Mouse (Mus musculus) lung, postnatal 25 days (tissue): ENCODE data around the gene Olfr403.
"Not testable (repeated sequence)": the region's sequence is repeated elsewhere in the genome, so short reads cannot be mapped to it uniquely, and the experiment has no call there.

ENCODE experiments used
- DNase-seq: peaks from one replicate; pipeline ENCODE4 v3.0.0; 2022; ENCODE audit warnings: low spot score

Gene Olfr403

DNA sequence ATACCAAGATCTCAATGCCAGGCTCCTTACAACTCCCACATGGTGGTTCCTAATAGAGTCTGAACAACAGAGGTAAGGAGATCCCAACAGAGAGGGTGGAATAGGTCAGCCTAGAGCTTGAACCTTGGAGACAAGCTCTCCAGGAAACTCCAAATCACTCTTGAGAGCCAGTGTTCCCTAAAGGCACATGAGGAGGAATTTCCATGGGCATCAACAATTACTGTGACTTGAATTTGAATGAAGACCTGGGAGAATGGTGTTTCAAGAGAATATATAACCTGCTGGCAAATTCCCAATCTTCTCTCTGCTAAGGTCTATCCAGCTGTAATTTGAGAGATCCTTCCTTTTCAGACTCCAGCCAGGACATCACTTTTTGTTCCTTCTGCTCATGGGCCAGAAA is at the start of gene Olfr403:
TSS of gene Olfr403 (plus strand) at position 301 of the 400 bp plus-strand sequence.
- DNase-seq: no peak

DNA sequence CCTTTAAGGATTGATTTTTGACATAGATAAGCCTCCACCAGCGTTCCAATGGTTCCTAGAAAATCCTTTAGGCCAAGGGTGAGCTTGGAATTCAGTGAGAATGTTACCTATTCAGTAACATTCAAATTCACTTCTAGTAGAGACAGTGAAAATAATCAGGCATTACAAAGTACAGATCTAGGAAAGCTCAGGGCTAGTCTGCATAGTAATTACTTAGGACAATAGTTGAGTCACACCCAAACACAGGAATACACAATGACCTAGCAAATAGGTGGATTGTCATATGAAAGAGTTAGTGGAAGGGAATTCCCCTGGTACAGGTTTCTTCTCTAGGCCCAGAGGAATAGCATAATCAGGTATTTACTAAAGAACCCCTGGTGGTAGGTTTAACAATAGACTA is 46.0 kb upstream of the Olfr403 start:
- not testable (repeated sequence) for DNase-seq

DNA sequence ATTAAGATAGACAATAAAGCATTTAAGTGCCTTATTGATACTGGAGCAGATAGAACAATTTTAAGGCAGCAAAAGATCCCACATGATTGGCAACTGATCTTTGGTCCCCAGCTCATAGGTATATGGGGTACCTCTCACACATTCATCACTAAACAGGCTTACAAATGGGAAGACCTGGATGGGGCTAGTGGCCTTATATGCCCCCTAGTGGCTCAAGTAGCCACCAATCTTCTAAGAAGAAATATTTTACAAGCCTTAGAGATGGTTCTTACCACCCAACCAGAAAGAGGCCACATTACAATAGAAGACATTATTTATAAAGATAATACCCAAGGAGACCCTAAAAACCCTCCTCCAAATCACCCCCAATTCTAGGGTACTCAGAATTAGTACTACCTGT is 40.2 kb upstream of the Olfr403 start:
- DNase-seq: no peak

DNA sequence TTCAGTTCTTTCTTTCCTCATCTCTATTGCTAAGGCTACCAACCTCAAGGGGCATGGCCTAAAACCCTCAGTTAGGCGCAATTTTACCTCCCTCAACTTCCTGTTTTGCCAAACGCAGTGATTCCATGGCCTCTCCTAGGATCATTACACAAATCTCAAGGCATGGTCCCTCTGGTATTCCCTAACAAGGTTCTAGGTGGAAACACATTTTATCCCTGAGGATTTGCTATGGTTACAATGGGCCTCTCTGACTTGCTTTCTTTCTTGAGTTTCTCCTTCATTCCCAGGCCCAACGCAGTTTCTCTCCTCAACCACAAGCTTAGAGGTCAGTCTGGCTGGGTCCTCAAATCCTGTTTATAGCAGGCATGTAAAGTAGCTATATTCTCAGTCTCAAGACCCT is 32.8 kb upstream of the Olfr403 start, which contains the start of gene Olfr402:
TSS of gene Olfr402 (plus strand) at position 301 of the 400 bp plus-strand sequence.
- no peak for DNase-seq

DNA sequence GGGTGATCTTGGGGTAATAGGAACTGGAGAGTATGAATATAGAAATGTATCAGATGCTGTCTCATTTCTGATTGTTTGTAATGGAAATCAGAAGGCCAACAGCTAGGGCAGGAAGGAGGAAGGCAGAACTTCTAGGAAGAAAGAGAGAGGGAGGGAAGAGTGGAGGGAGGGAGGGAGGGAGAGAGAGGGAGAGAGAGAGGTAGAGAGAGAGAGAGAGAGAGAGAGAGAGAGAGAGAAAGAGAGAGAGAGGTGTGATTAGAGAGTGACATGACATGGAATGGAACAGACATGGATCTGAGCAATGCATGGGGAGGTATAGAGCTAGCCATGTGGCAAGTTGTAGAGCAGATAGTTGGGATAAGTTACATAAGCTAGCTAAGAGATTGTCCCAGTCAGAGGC is 17.3 kb upstream of the Olfr403 start:
- DNase-seq: no peak

DNA sequence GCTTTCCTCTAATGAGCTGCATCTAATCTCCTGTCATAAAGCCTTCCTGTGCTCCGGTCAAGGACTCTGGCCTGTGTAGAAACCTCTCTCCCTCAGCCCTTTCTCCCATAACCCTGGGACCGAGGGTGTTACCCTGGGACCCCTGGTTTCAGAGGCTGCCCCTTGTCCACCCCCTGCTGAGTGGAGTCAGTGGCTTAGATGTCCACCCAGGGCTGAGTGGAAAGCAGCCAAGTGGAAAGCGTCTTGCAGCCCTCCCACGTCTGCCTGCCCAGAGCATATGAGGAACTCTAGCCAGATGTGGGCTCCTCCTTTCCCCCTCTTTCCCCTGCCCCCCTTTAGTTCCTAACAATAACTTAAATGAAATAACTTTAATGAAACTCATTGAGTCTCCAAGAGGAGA is 2.9 kb upstream of the Olfr403 start:
- no peak for DNase-seq

DNA sequence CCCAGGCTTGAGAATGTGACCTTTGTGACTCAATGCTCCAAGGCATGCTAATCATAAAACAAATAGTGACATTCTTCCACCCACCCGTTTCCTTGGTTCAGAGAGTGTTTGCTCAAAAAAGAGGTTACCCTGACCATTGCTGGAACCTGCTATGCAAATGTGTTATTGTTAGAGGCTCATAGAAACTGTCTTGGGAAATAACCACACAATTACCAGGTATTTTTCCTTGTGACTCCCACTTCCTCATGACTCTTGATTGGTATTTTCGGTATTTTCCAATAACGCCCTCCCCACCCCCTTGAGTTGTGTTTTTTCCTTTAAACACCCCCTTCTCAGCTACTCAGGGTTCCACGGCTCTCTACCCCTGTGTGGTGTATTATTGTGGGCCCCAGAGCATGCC is 2.3 kb upstream of the Olfr403 start:
- no peak for DNase-seq

DNA sequence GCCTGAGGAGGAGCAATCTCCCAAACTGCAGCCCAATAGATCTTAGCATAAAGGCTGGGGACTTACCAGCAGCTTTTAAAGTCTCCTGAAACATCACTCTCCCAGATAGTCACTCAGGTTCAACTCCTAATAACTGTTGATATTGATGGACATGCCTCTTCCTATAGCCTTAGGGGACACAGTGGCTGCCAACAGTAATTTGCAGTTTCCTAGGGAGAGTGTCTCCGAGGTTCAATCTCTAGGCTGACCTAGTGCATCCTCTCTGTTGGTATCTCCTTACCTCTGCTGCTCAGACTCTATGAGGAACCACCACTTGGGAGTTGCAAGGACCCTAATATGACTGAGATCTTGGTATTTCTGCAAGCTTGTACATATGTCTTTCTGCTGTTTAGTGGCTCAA is 25.2 kb downstream of the Olfr403 start, which contains the start of gene Olfr43:
TSS of gene Olfr43 (minus strand) at position 101 of the 400 bp plus-strand sequence.
- no peak for DNase-seq

DNA sequence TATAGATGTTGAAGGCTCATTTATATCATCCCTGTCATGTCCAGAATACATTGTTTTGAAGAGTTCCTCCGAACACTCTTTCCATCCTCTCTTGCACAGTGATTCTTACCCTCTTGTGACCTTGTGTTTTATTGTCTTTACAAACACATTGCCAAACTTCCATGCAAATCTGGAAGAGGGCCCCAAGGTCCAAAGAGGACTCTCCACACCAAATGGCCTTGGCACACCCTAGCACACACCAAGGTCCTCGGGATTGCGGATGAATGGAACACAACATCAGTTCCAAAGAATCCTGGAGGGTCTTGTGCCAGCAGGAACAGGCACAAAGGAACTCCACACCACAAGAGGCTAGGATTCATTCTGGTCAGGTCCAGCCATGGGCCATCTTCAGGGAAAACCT is 55.2 kb downstream of the Olfr403 start:
- DNase-seq: no peak
